Mouse (Mus musculus) lung, postnatal 0 days (tissue): ENCODE measurements around the gene Colgalt1. TPM values are rescaled to one million over a fixed set of nuclear protein-coding genes. Genes with fewer than 3 reads are reported as not detected.

Experiments used
- ATAC-seq: fragments of 200-750 bp; cut with Nextera tagmentation; 2 replicates; pipeline ENCODE4 v1.8.0; 2017; ENCODE audit warnings: moderate library complexity
- DNase-seq: peaks from one replicate; pipeline ENCODE4 v3.0.0-alpha.2; 2016; ENCODE audit warnings: low spot score
- H3K27ac ChIP-seq: fragments of 300-500 bp; sonication (generic); 2 replicates; pipeline ENCODE4 v1.5.1; 2014; ENCODE audit warnings: antibody characterized with exemption, mild to moderate bottlenecking, low read length, mixed read lengths
- H3K27me3 ChIP-seq: fragments of 300-500 bp; sonication (generic); replicated peaks from 2 replicates; pipeline ENCODE4 v1.6.1; 2014; ENCODE audit warnings: low read length, mixed read lengths; ENCODE audit not compliant: insufficient read depth
- H3K36me3 ChIP-seq: fragments of 300-500 bp; sonication (generic); 2 replicates; pipeline ENCODE4 v1.6.1; 2014; ENCODE audit warnings: low read length, mixed read lengths; ENCODE audit not compliant: insufficient read depth
- H3K4me1 ChIP-seq: fragments of 300-500 bp; sonication (generic); 2 replicates; pipeline ENCODE4 v1.6.1; 2014; ENCODE audit warnings: antibody characterized with exemption, low read depth, low read length, mixed read lengths; ENCODE audit not compliant: insufficient read depth
- H3K4me2 ChIP-seq: fragments of 300-500 bp; sonication (generic); replicated peaks from 2 replicates; pipeline ENCODE4 v1.6.1; 2014; ENCODE audit warnings: low read depth, mild to moderate bottlenecking, low read length, moderate library complexity, mixed read lengths
- H3K4me3 ChIP-seq: fragments of 300-500 bp; sonication (generic); 2 replicates; pipeline ENCODE4 v1.5.1; 2014; ENCODE audit warnings: low read depth, low read length
- H3K9ac ChIP-seq: fragments of 300-500 bp; sonication (generic); replicated peaks from 2 replicates; pipeline ENCODE4 v1.6.1; 2014; ENCODE audit warnings: low read depth, mild to moderate bottlenecking
- H3K9me3 ChIP-seq: fragments of 300-500 bp; sonication (generic); 2 replicates; pipeline ENCODE4 v1.6.1; 2016; ENCODE audit warnings: low read length, mixed read lengths
- CTCF ChIP-seq: IDR thresholded peaks from 2 replicates; pipeline ENCODE4 v1.5.1; 2016; ENCODE audit warnings: antibody characterized with exemption, mild to moderate bottlenecking
- EP300 ChIP-seq: IDR thresholded peaks from 2 replicates; pipeline ENCODE4 v1.6.1; 2016; ENCODE audit warnings: antibody characterized with exemption, mild to moderate bottlenecking, control low read depth
- WGBS: fragments of 180-500 bp; shearing (Covaris S2); extraction: QIAGEN DNeasy Blood & Tissue Kit; methylation state at CpG from one replicate; pipeline ENCODE4 v1.1.7; 2014; 5-methylcytosine and 5-hydroxymethylcytosine counted together
- polyA plus RNA-seq: library from polyadenylated mRNA; unstranded; fragments of >200 nt; fragmentation: Nextera tagmentation; extraction: Ambion mirVana; gene quantifications from 2 replicates; pipeline ENCODE4 v1.2.1, GENCODE M21; 2015

The Colgalt1 gene
- polyA plus RNA-seq, 1 experiment from 2014 or later: 66.0 TPM

DNA sequence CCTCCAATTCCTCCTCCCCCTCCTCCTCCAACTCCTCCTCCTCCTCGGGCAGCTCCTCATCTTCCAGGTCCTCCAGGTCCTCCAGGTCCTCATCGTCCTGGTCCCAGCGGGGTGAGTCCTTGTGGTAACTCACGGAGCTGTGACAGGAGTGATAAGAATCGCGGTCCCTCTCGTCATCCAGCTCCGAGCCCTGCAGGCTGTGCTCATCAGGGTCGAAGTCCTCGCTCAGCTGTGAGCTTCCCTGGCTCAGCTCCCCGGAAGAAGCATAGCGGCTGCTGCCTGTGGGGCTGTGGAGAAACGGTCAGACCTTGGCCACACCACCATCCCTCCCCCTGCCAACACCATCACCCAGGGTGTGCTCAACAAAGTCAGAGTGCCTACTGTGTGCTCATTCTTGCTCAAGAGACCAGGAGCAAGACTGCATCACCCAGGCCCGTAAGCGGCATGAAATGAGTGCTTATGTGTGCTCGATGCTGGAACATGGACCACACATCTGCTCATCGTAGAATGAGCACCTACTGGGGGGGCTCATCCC, 47.8 kb downstream of the Colgalt1 start:
- Histone ChIP-seq H3K4me2 (no peak overlapping the region), H3K4me1 (no peaks in the 10 kb centered on the region), H3K9me3 (no peaks in the 10 kb centered on the region), H3K4me3 (no peak overlapping the region), H3K27ac (no peak overlapping the region), H3K9ac (no peak overlapping the region), H3K36me3 (no peaks in the 10 kb centered on the region), H3K27me3 (peaks cover 42% of the 10 kb centered on the region; the same call in 1 of the 2 replicates)
- ATAC-seq (no peak), DNase-seq (no peak)
- 27% methylated on average over 17 of the region's 17 CpGs for WGBS
- no peak for TF ChIP-seq EP300
- TF ChIP-seq CTCF: no peak

DNA sequence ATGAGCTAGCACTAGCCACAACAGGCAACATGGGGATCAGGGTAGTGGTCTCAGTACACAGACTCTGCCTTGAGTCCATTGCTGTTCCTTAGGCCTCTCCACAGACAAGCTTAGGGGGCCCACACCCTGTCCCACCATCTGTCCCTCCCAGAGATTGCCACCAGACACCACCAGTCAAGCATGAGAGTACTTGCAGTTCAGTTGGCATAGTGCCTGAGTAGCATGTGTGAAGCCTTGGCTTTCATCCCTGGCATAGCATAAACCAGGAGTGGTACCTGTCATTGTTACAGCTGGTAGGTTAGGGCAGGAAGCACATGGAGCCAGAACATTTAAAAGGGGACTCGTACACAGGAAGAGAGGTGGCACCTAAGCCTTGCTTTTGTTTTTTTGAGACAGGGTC, 49.0 kb downstream of the Colgalt1 start:
- 26% methylated on average over 1 of the region's 1 CpGs for WGBS
- Histone ChIP-seq H3K9me3 (no peaks in the 10 kb centered on the region), H3K27me3 (peaks cover 34% of the 10 kb centered on the region; the same call in 1 of the 2 replicates), H3K4me1 (no peaks in the 10 kb centered on the region), H3K4me2 (no peak overlapping the region), H3K9ac (no peak overlapping the region), H3K27ac (no peak overlapping the region), H3K4me3 (no peak overlapping the region), H3K36me3 (no peaks in the 10 kb centered on the region)
- TF ChIP-seq CTCF (no peak), EP300 (no peak)
- ATAC-seq (no peak), DNase-seq (no peak)

DNA sequence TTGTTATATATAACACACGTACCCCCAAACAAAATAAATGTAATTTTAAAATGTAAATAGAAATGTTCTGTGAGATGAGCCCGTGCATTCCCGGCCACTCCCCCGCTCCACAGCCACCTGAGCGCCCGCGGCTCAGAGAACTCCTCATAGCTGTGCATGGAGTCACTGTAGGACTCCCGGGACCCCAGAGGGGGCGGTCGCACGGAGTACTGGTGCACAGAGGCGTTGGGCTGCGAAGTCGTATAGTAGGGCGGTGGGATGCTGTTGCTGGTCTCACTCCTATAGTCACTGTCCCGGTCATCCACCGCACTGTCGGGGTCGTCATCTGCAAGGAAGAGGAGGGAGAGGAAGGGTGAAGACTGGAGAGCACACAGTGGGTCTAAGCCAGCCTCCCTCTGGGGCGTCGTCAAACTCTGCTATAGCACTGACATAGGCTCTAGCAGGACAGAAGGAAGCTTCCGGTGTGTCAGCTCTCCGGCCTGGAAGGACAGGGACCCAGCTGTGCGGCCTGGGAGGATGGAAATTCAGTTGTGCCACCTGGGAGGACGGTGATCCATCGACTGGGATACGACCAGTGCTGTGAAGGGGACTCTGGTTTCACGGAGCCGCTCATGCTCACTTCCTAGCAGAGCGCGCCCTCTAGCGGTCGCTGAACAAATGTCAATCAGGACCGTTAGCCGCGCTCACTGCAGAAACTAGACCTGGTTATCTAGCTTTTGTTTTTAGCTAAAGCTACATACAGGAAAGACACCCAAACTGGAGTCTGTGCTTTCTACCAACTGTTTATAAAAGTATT, 49.7 kb downstream of the Colgalt1 start:
- Histone ChIP-seq H3K4me1 (0 out of 2 replicates have a peak, but pooled peaks cover 2% of the 10 kb centered on the region), H3K9me3 (no peaks in the 10 kb centered on the region), H3K27me3 (peaks cover 28% of the 10 kb centered on the region; the same call in 1 of the 2 replicates), H3K27ac (no peak overlapping the region), H3K4me2 (no peak overlapping the region), H3K4me3 (no peak overlapping the region), H3K36me3 (no peaks in the 10 kb centered on the region), H3K9ac (no peak overlapping the region)
- WGBS: 8% methylated on average over 36 of the region's 36 CpGs
- TF ChIP-seq CTCF: peak; percentile 98
- TF ChIP-seq EP300: no peak
- DNase-seq: peak; percentile 90
- ATAC-seq: peak; percentile 69

DNA sequence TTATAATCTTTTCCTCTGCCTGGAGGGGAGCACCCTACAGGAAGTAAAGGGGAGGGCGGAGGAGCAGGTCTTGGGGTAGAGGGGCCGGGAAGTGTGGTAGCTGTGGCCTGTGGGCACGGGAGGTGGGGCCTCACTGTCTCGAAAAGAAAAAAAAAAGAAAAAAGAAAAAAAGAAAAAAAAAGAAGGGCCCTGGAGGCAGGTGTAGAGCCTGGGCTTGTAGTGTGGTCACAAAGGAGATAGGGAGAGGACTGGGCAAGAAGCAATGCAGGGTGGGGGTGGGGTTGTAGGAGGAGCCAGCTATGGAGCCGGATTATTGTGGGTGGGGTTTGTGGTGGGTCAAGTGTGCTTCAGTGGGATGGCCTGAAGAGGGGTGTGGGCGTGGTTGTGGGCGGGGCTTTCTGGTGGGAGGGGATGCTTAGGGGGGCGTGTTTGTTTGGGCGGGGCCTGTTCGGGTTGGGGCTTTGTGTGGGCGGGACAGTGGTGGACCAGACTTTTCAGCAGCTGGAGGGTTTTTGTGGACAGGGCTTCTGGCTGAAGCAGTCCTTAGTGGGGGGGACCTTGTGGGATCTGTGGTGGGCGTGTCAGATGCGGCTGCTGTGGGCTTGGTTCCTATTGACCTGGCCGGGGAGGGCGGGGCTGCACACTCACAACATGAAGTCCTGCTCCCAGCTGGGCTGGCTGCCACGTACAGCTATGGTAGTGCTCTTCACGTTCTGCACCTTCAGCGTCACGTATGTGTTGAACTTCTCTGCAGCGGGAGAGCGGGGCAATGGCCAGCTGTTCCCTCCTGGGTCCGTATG, 54.7 kb downstream of the Colgalt1 start:
- Histone ChIP-seq H3K4me3 (0 out of 2 replicates have a peak overlapping the region, but pooled peaks have one; percentile 5), H3K4me2 (peak overlapping the region; percentile 39), H3K36me3 (no peaks in the 10 kb centered on the region), H3K9ac (no peak overlapping the region), H3K27me3 (peaks cover 7% of the 10 kb centered on the region; the same call in 1 of the 2 replicates), H3K4me1 (peaks cover 14% of the 10 kb centered on the region; the same call in 1 of the 2 replicates), H3K27ac (no peak overlapping the region), H3K9me3 (no peaks in the 10 kb centered on the region)
- ATAC-seq (peak; percentile 72), DNase-seq (peak; percentile 75)
- WGBS: 5% methylated on average over 20 of the region's 22 CpGs
- no peak for TF ChIP-seq CTCF
- TF ChIP-seq EP300: no peak

DNA sequence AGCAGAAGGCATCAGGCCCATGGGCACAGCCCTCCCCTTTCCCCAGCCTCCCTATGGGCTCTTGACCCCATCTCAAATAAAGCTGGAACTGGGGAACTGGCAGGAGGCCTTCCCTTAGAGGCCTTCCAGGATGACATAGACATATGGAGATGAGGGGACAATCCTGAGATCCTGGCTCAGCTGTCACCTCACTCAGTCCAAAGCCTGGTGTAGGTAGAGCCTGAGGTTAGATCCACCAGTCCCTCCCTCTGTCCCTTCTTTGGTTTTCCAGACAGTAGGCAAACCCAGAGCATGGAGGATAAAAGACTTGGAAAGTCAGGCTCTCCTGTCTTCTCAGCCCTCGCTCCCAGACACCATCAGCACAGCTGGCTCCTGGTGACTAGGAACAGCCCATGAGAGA, 56.1 kb downstream of the Colgalt1 start:
- Histone ChIP-seq H3K36me3 (no peaks in the 10 kb centered on the region), H3K4me2 (no peak overlapping the region), H3K27ac (no peak overlapping the region), H3K4me1 (peaks cover 22% of the 10 kb centered on the region; the same call in 1 of the 2 replicates), H3K4me3 (no peak overlapping the region), H3K9me3 (no peaks in the 10 kb centered on the region), H3K27me3 (0 out of 2 replicates have a peak, but pooled peaks cover 12% of the 10 kb centered on the region), H3K9ac (no peak overlapping the region)
- DNase-seq (no peak), ATAC-seq (no peak)
- WGBS: 50% methylated on average over 1 of the region's 1 CpGs
- TF ChIP-seq CTCF (no peak), EP300 (no peak)

DNA sequence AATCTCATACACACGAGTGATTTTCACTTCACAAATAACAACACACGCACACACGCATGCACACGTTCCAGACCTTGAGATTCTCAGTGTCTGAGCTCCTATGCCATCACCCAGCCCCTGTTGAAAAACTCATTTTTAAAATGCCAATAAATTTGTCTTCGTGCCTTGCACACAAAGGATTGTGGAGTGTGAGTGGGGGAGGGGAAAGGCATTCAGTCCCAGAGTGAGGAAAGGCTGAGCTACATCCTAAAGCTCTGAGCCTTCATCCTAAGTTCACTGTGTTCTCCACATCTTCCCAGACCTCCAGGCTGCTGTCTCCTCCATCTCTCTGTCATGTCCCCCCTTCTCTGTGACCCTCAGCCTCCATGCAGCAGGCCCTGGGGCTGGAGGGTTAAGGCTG, 56.5 kb downstream of the Colgalt1 start:
- DNase-seq (no peak), ATAC-seq (no peak)
- 56% methylated on average over 5 of the region's 5 CpGs for WGBS
- TF ChIP-seq EP300 (no peak), CTCF (no peak)
- peaks cover 22% of the 10 kb centered on the region; the same call in 1 of the 2 replicates for H3K4me1 ChIP-seq
- H3K36me3 ChIP-seq: no peaks in the 10 kb centered on the region
- H3K4me2 ChIP-seq: no peak overlapping the region
- 0 out of 2 replicates have a peak overlapping the region, but pooled peaks have one; percentile 8 for H3K9ac ChIP-seq
- no peak overlapping the region for H3K27ac ChIP-seq
- H3K27me3 ChIP-seq: 0 out of 2 replicates have a peak, but pooled peaks cover 12% of the 10 kb centered on the region
- H3K4me3 ChIP-seq: no peak overlapping the region
- no peaks in the 10 kb centered on the region for H3K9me3 ChIP-seq
